Mouse (Mus musculus) CH12.LX (cell line): Measurements from ENCODE around the gene Olfr420.

Experiments
- CTCF ChIP-seq, 2 experiments: IDR thresholded peaks in 1 of 2; conservative IDR thresholded peaks in 1 of 2; 2 replicates each; pipeline ENCODE4 v1.5.1; 2011 to 2012; ENCODE audit warnings: low read depth in 2 of 2, low read length in 2 of 2, improper control_type of control experiment in 1 of 2, inconsistent platforms in 1 of 2, mild to moderate bottlenecking in 1 of 2, moderate library complexity in 1 of 2
- MAZ ChIP-seq: IDR thresholded peaks from 2 replicates; pipeline ENCODE4 v1.6.1; 2012; ENCODE audit warnings: low read depth, mild to moderate bottlenecking, inconsistent platforms, low read length, improper control_type of control experiment, moderate library complexity
- POLR2A ChIP-seq: IDR thresholded peaks from 2 replicates; pipeline ENCODE4 v1.6.1; 2011; ENCODE audit warnings: low read depth, mild to moderate bottlenecking, improper control_type of control experiment, low read length

DNA sequence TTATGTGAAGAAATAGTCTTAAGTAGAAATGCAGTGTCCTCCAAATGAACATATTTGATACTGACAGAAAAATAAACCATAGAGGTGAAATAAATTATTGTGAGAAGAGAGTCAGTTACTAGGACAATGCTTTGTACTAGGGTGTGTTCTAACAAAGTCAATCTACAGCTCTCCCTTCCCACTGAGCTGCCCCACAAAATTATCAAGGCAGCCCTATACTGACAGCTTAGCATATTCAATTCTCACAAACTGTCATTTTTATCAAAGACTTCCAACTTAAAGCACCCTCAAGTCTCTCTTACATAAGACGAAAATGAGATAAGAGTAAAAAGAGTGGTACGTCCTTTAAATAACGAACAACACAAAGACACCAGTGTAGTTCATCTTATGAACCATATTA lies 2.2 kb downstream of the Olfr420 start:
- TF ChIP-seq POLR2A = no peak
- TF ChIP-seq CTCF (conservative IDR thresholded peaks at IDR 0.05 in 1 of 2, IDR thresholded peaks at IDR 0.05 in 1 of 2; ENCODE audit: low read depth in 2 of 2, low read length in 2 of 2) = no peak
- no peak for TF ChIP-seq MAZ
